Mouse (Mus musculus): ENCODE results near the gene Invs. TPM values are rescaled to one million over a fixed set of nuclear protein-coding genes. Genes with fewer than 3 reads are reported as not detected.
A peak's percentile ranks its signal among the peaks of the same experiment; 100 is the strongest.

Gene Invs
- polyA plus RNA-seq, 1 experiment from 2014 or later, result 2.2 TPM

- no peaks in the 10 kb centered on the region for H3K27me3 ChIP-seq (ENCODE audit: control insufficient read depth, insufficient read depth, low read length)
Observed at GRCm38 (mm10) chr4:48472792-48473650, 193.5 kb downstream of the Invs start, which contains the start of gene Tex10. Tex10 (minus strand) TSS chr4:48473459.

GRCm38 (mm10) chr4:48473651-48474011 lies 194.1 kb downstream of the Invs start:
- ATAC-seq (ENCODE audit: low FRiP score, low TSS enrichment), result no peak

More at GRCm38 (mm10) chr4:48472792-48473650, 193.5 kb downstream of the Invs start, which contains the start of gene Tex10:
- peak within 1 kb of the TSS; percentile 82 for H3K27ac ChIP-seq (replicated peaks)
- peak within 1 kb of the TSS; percentile 65 for H3K4me2 ChIP-seq (replicated peaks; ENCODE audit: low read depth)
- TF ChIP-seq EP300 (optimal IDR thresholded peaks at IDR 0.05) (no peak), CTCF (IDR thresholded peaks at IDR 0.05; ENCODE audit: low read depth) (no peak; the same call in 1 of the 2 replicates)
- H3K36me3 ChIP-seq (ENCODE audit: control insufficient read depth, insufficient read depth, low read length), result 0 out of 2 replicates have a peak, but pooled peaks cover 6% of the 10 kb centered on the region
- peak within 1 kb of the TSS; percentile 91 for H3K9ac ChIP-seq (ENCODE audit: low read length)
- 0 out of 2 replicates have a peak, but pooled peaks cover 3% of the 10 kb centered on the region for H3K4me1 ChIP-seq (replicated peaks; ENCODE audit: control insufficient read depth, insufficient read depth)
- ATAC-seq (ENCODE audit: low FRiP score, low TSS enrichment) (peak; percentile 95), DNase-seq (ENCODE audit: low spot score) (peak; percentile 92)
- no peaks in the 10 kb centered on the region for H3K9me3 ChIP-seq (ENCODE audit: control insufficient read depth, low read length)
- H3K4me3 ChIP-seq (ENCODE audit: low read depth, low read length), result peak within 1 kb of the TSS; percentile 84
- under 1% methylated on average over 88 of the region's 89 CpGs for WGBS

DNA sequence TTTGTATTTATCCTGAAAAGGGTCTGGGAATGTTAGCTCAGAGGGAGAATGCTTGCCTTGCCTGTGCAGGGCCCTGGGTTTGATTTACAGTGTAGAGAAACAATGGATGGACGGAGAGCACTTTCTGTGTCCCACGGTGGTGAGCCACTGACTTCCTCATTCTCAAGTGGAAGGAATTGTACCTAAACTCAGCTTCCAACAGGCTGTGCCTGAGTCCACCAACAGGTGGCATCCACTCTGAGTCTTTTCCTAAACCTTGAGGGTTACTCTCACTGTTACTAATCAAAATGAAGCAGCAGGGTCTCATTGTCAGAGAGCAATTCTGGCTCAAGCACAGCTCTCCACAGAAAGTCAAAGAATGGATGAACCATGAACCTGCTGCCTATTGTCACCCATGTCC lies 201.7 kb downstream of the Invs start:
- DNase-seq (ENCODE audit: low spot score) (peak; percentile 38), ATAC-seq (ENCODE audit: low FRiP score, low TSS enrichment) (no peak)
- Histone ChIP-seq H3K27ac (replicated peaks) (no peak overlapping the region), H3K36me3 (ENCODE audit: control insufficient read depth, insufficient read depth, low read length) (no peaks in the 10 kb centered on the region), H3K4me3 (ENCODE audit: low read depth, low read length) (no peak overlapping the region), H3K9ac (ENCODE audit: low read length) (no peak overlapping the region), H3K4me2 (replicated peaks; ENCODE audit: low read depth) (no peak overlapping the region), H3K4me1 (replicated peaks; ENCODE audit: control insufficient read depth, insufficient read depth) (no peaks in the 10 kb centered on the region), H3K27me3 (ENCODE audit: control insufficient read depth, insufficient read depth, low read length) (no peaks in the 10 kb centered on the region), H3K9me3 (ENCODE audit: control insufficient read depth, low read length) (no peaks in the 10 kb centered on the region)
- WGBS, result 33% methylated on average over 2 of the region's 2 CpGs
- peak; percentile 72 for TF ChIP-seq CTCF (IDR thresholded peaks at IDR 0.05; ENCODE audit: low read depth)
- no peak for TF ChIP-seq EP300 (optimal IDR thresholded peaks at IDR 0.05)

More at GRCm38 (mm10) chr4:48473651-48474011, 194.1 kb downstream of the Invs start:
- Histone ChIP-seq H3K9ac (ENCODE audit: low read length) (peak overlapping the region; percentile 91), H3K9me3 (ENCODE audit: control insufficient read depth, low read length) (no peaks in the 10 kb centered on the region), H3K4me2 (replicated peaks; ENCODE audit: low read depth) (peak overlapping the region; percentile 65), H3K4me3 (ENCODE audit: low read depth, low read length) (peak overlapping the region; percentile 84), H3K27me3 (ENCODE audit: control insufficient read depth, insufficient read depth, low read length) (no peaks in the 10 kb centered on the region), H3K27ac (replicated peaks) (peak overlapping the region; percentile 82; the same call in 1 of the 2 replicates), H3K36me3 (ENCODE audit: control insufficient read depth, insufficient read depth, low read length) (0 out of 2 replicates have a peak, but pooled peaks cover 1% of the 10 kb centered on the region), H3K4me1 (replicated peaks; ENCODE audit: control insufficient read depth, insufficient read depth) (0 out of 2 replicates have a peak, but pooled peaks cover 3% of the 10 kb centered on the region)
- TF ChIP-seq EP300 (optimal IDR thresholded peaks at IDR 0.05) (no peak), CTCF (IDR thresholded peaks at IDR 0.05; ENCODE audit: low read depth) (no peak)
- no peak for DNase-seq (ENCODE audit: low spot score)
- WGBS, result 69% methylated on average over 2 of the region's 2 CpGs

Other genes with a start within 250 kb of the Invs start
- gene Nr4a3, start 234.6 kb upstream of the Invs start, polyA plus RNA-seq (2015; fragmentation: Nextera tagmentation; extraction: Ambion mirVana), result 0.34 and 1.5 TPM in 2 replicates
- gene Stx17, start 154.8 kb upstream of the Invs start, polyA plus RNA-seq (2015; fragmentation: Nextera tagmentation; extraction: Ambion mirVana), result 28.4 and 28.5 TPM in 2 replicates
- 118 and 121 TPM in 2 replicates for gene Erp44, start 202 bp upstream of the Invs start, polyA plus RNA-seq (2015; fragmentation: Nextera tagmentation; extraction: Ambion mirVana)
- 19.6 and 21.2 TPM in 2 replicates for gene Tex10, start 193.7 kb downstream of the Invs start, polyA plus RNA-seq (2015; fragmentation: Nextera tagmentation; extraction: Ambion mirVana)

All from stomach, postnatal 0 days (tissue).